ENCODE assay signal across 25 mouse cellular contexts in genomic region chr9:28153748-28154147, GRCm38 (mm10).
DNase-seq lines count a peak whose midpoint lies in the region; ATAC-seq lines count a peak whose summit lies in the region.
"Had no signal": no experiment of that assay in that cellular context is flagged by ENCODE, and none has a peak within 500 bp of the region (broad histone marks: within the 10 kb centered on the region; RNA-seq: fewer than 3 reads in every experiment).

No protein-coding gene starts in this region.

- H3K9ac ChIP-seq in hindbrain, embryonic 12.5 days: no peak overlapping the region
- no peak overlapping the region for H3K9ac ChIP-seq in neural tube, embryonic 12.5 days
- no peak overlapping the region for H3K9ac ChIP-seq in neural tube, embryonic 15.5 days (replicated peaks)
- H3K9ac ChIP-seq: forebrain, embryonic 13.5 days; heart, embryonic 12.5 days; heart, embryonic 15.5 days; hindbrain, embryonic 14.5 days had no signal

- no peak for ATAC-seq in hindbrain, embryonic 12.5 days (ENCODE audit: low FRiP score)
- ATAC-seq in neural tube, embryonic 12.5 days (ENCODE audit: low FRiP score, low read depth): 0 out of 2 replicates have a peak, but pooled peaks have one; percentile 21
- ATAC-seq in neural tube, embryonic 15.5 days (ENCODE audit: low FRiP score): no peak
- ATAC-seq: activated CD4-positive, CD25-positive, alpha-beta regulatory T cell, adult 4 months; forebrain, embryonic 13.5 days; forebrain, embryonic 16.5 days; hindbrain, postnatal 0 days had no signal

- H3K9me3 ChIP-seq in hindbrain, embryonic 12.5 days (replicated peaks): no peaks in the 10 kb centered on the region
- H3K9me3 ChIP-seq in hindbrain, embryonic 10.5 days: no peaks in the 10 kb centered on the region
- H3K9me3 ChIP-seq in neural tube, embryonic 12.5 days: no peaks in the 10 kb centered on the region
- no peaks in the 10 kb centered on the region for H3K9me3 ChIP-seq in neural tube, embryonic 15.5 days (replicated peaks)
- H3K9me3 ChIP-seq: forebrain, embryonic 10.5 days; forebrain, embryonic 13.5 days; heart, embryonic 12.5 days; heart, embryonic 15.5 days had no signal

- H3K4me1 ChIP-seq in hindbrain, embryonic 12.5 days: no peaks in the 10 kb centered on the region
- H3K4me1 ChIP-seq in hindbrain, embryonic 10.5 days (replicated peaks): no peaks in the 10 kb centered on the region
- H3K4me1 ChIP-seq in neural tube, embryonic 12.5 days: 0 out of 2 replicates have a peak, but pooled peaks cover 5% of the 10 kb centered on the region
- peaks cover 3% of the 10 kb centered on the region; the same call in 1 of the 2 replicates for H3K4me1 ChIP-seq in neural tube, embryonic 15.5 days
- H3K4me1 ChIP-seq: forebrain, embryonic 10.5 days; heart, embryonic 12.5 days; heart, embryonic 15.5 days had no signal

- H3K36me3 ChIP-seq in hindbrain, embryonic 12.5 days: no peaks in the 10 kb centered on the region
- no peaks in the 10 kb centered on the region for H3K36me3 ChIP-seq in hindbrain, embryonic 10.5 days
- no peaks in the 10 kb centered on the region for H3K36me3 ChIP-seq in neural tube, embryonic 12.5 days
- H3K36me3 ChIP-seq in neural tube, embryonic 15.5 days: no peaks in the 10 kb centered on the region
- H3K36me3 ChIP-seq: forebrain, embryonic 10.5 days; heart, embryonic 12.5 days; heart, embryonic 15.5 days had no signal

- H3K27me3 ChIP-seq in hindbrain, embryonic 12.5 days: no peaks in the 10 kb centered on the region
- no peaks in the 10 kb centered on the region for H3K27me3 ChIP-seq in hindbrain, embryonic 10.5 days (ENCODE audit: insufficient read depth, poor library complexity, severe bottlenecking)
- no peaks in the 10 kb centered on the region for H3K27me3 ChIP-seq in neural tube, embryonic 12.5 days (replicated peaks)
- no peaks in the 10 kb centered on the region for H3K27me3 ChIP-seq in neural tube, embryonic 15.5 days (replicated peaks)
- H3K27me3 ChIP-seq: forebrain, embryonic 13.5 days; heart, embryonic 12.5 days; heart, embryonic 15.5 days had no signal

- WGBS in hindbrain, embryonic 12.5 days: 50% methylated on average over 6 of the region's 6 CpGs
- WGBS in hindbrain, embryonic 10.5 days: 72% methylated on average over 6 of the region's 6 CpGs
- 34% methylated on average over 6 of the region's 6 CpGs for whole genome bisulfite sequencing in neural tube, embryonic 12.5 days
- WGBS in neural tube, embryonic 15.5 days: 26% methylated on average over 6 of the region's 6 CpGs

- H3K4me2 ChIP-seq in hindbrain, embryonic 12.5 days (replicated peaks): no peak overlapping the region
- H3K4me2 ChIP-seq in neural tube, embryonic 12.5 days (replicated peaks): no peak overlapping the region
- H3K4me2 ChIP-seq in neural tube, embryonic 15.5 days: no peak overlapping the region
- H3K4me2 ChIP-seq: forebrain, embryonic 13.5 days; heart, embryonic 12.5 days; heart, embryonic 15.5 days; hindbrain, embryonic 14.5 days had no signal

- no peak for DNase-seq in hindbrain, embryonic 10.5 days (ENCODE audit: low spot score)
- DNase-seq in mesoderm, embryonic 11.5 days (ENCODE audit: low read depth, low spot score): peak; percentile 12
- no peak for DNase-seq in gastrocnemius, adult 8-10 months (ENCODE audit: low spot score in 2 of 2)
- DNase-seq in layer of hippocampus, adult 8-10 months (ENCODE audit: low spot score in 2 of 2): no peak
- DNase-seq: adrenal gland, adult 8-10 months; adrenal gland, postnatal 25 days; cerebellum, adult 11-12 months; cerebellum, adult 8-10 months; cerebellum, postnatal 10 days; cerebellum, postnatal 36 days; gastrocnemius, postnatal 14 days; heart, adult 18-20 months; heart, postnatal 10 days; heart, postnatal 36 days had no signal

- no peak overlapping the region for H3K4me3 ChIP-seq in hindbrain, embryonic 12.5 days
- H3K4me3 ChIP-seq in hindbrain, embryonic 10.5 days: no peak overlapping the region
- no peak overlapping the region for H3K4me3 ChIP-seq in neural tube, embryonic 12.5 days
- H3K4me3 ChIP-seq in neural tube, embryonic 15.5 days (replicated peaks): no peak overlapping the region
- H3K4me3 ChIP-seq: forebrain, embryonic 10.5 days; forebrain, embryonic 13.5 days; heart, embryonic 12.5 days; heart, embryonic 15.5 days had no signal

- 0 out of 2 replicates have a peak overlapping the region, but pooled peaks have one; percentile 17 for H3K27ac ChIP-seq in hindbrain, embryonic 12.5 days
- H3K27ac ChIP-seq in hindbrain, embryonic 10.5 days: no peak overlapping the region
- H3K27ac ChIP-seq in neural tube, embryonic 12.5 days: no peak overlapping the region
- H3K27ac ChIP-seq in neural tube, embryonic 15.5 days (replicated peaks): no peak overlapping the region
- H3K27ac ChIP-seq: forebrain, embryonic 10.5 days; forebrain, embryonic 13.5 days; heart, embryonic 15.5 days; hindbrain, embryonic 14.5 days; hindbrain, postnatal 0 days had no signal
